Comparison of ENCODE assay signal across 10 mouse cellular contexts in the genomic region with DNA sequence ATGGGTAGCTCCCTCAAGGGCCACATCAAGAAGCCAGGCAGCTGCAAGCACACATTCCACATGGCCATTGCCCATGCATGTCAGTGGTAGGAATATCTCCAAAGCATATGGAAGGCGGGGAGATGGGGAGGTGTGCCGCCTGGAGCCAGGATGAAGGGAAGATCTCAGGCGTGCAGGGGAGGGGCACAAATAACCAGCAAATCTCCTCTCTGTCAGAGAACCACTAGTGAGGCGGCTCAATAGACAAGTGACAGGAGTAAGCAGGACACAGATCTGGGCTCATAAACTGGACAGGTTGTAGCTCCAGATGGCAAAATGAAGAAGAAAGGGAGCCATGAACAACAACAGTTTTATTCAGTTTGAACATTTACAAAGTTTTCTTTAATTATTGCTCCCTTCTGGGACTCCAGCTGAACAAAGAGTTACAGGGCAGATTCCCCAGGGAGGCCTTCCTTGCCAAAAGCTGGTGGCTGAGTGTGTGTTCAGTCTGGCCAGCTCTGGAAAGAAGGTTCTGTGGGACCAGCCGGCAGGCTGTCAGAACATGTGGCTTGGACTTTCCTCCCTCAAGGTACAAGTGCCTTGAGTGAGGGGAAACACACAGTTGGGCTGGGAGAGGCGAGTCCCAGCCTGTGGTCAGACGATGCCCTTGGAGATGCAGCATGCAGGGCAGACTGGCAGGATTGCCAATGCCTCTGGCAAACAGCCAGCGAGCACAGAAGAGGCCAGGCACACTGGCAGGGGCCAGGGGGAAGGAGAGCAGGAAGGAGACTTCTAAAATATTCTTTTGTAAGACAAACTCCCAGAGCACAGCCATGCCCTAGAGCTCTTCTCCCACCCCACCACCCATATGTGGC.
DNase-seq lines count a peak whose midpoint lies in the region; ATAC-seq lines count a peak whose summit lies in the region.
"Had no signal": no experiment of that assay in that cellular context is flagged by ENCODE, and none has a peak within 500 bp of the region (broad histone marks: within the 10 kb centered on the region; RNA-seq: fewer than 3 reads in every experiment).

No protein-coding gene starts in this region.

- 81% methylated on average over 8 of the region's 8 CpGs for WGBS in kidney, embryonic 15.5 days
- 43% methylated on average over 8 of the region's 8 CpGs for WGBS in embryonic facial prominence, embryonic 15.5 days
- WGBS in hindbrain, embryonic 16.5 days: 51% methylated on average over 8 of the region's 8 CpGs
- 58% methylated on average over 8 of the region's 8 CpGs for WGBS in midbrain, embryonic 16.5 days

- H3K36me3 ChIP-seq in kidney, embryonic 15.5 days: no peaks in the 10 kb centered on the region
- no peaks in the 10 kb centered on the region for H3K36me3 ChIP-seq in embryonic facial prominence, embryonic 15.5 days
- H3K36me3 ChIP-seq in hindbrain, embryonic 16.5 days (ENCODE audit: control insufficient read depth, insufficient read depth, low read length): no peaks in the 10 kb centered on the region
- no peaks in the 10 kb centered on the region for H3K36me3 ChIP-seq in midbrain, embryonic 16.5 days (ENCODE audit: control insufficient read depth, insufficient read depth, low read length)
- H3K36me3 ChIP-seq: embryonic facial prominence, embryonic 12.5 days; limb, embryonic 12.5 days had no signal

- peak; percentile 6 for DNase-seq in kidney, adult 11 months
- DNase-seq in adrenal gland, postnatal 25 days: peak; percentile 76
- no peak for DNase-seq in spleen, postnatal 4 days (ENCODE audit: low spot score in 2 of 2)
- no peak for DNase-seq in thymus, postnatal 10 days (ENCODE audit: low spot score in 2 of 2)

- H3K27me3 ChIP-seq in kidney, embryonic 15.5 days: no peaks in the 10 kb centered on the region
- no peaks in the 10 kb centered on the region for H3K27me3 ChIP-seq in embryonic facial prominence, embryonic 15.5 days
- no peaks in the 10 kb centered on the region for H3K27me3 ChIP-seq in hindbrain, embryonic 16.5 days (replicated peaks; ENCODE audit: control insufficient read depth, insufficient read depth, low read length)
- no peaks in the 10 kb centered on the region for H3K27me3 ChIP-seq in midbrain, embryonic 16.5 days (ENCODE audit: control insufficient read depth, insufficient read depth, low read depth, low read length)
- H3K27me3 ChIP-seq: embryonic facial prominence, embryonic 12.5 days; limb, embryonic 12.5 days had no signal

- no peak overlapping the region for H3K4me3 ChIP-seq in kidney, embryonic 15.5 days (replicated peaks)
- H3K4me3 ChIP-seq in embryonic facial prominence, embryonic 15.5 days (replicated peaks): no peak overlapping the region
- no peak overlapping the region for H3K4me3 ChIP-seq in hindbrain, embryonic 16.5 days (ENCODE audit: low read length)
- H3K4me3 ChIP-seq in midbrain, embryonic 16.5 days (ENCODE audit: low read depth, low read length): no peak overlapping the region
- H3K4me3 ChIP-seq: embryonic facial prominence, embryonic 12.5 days; limb, embryonic 12.5 days had no signal

- no peak overlapping the region for H3K4me2 ChIP-seq in kidney, embryonic 15.5 days
- H3K4me2 ChIP-seq in embryonic facial prominence, embryonic 15.5 days (replicated peaks): no peak overlapping the region
- no peak overlapping the region for H3K4me2 ChIP-seq in hindbrain, embryonic 16.5 days (ENCODE audit: low read length)
- H3K4me2 ChIP-seq in midbrain, embryonic 16.5 days (ENCODE audit: low read length): no peak overlapping the region
- H3K4me2 ChIP-seq: embryonic facial prominence, embryonic 12.5 days; limb, embryonic 12.5 days had no signal

- no peak overlapping the region for H3K9ac ChIP-seq in kidney, embryonic 15.5 days
- H3K9ac ChIP-seq in embryonic facial prominence, embryonic 15.5 days: no peak overlapping the region
- no peak overlapping the region for H3K9ac ChIP-seq in hindbrain, embryonic 16.5 days (ENCODE audit: low read depth, low read length)
- no peak overlapping the region for H3K9ac ChIP-seq in midbrain, embryonic 16.5 days (ENCODE audit: low read depth, low read length)
- H3K9ac ChIP-seq: embryonic facial prominence, embryonic 12.5 days; limb, embryonic 12.5 days had no signal

- no peak for ATAC-seq in kidney, embryonic 15.5 days (replicated peaks; ENCODE audit: low FRiP score)
- peak; percentile 78 for ATAC-seq in embryonic facial prominence, embryonic 15.5 days (ENCODE audit: insufficient number of reproducible peaks, low FRiP score, low TSS enrichment, low read depth)
- peak; percentile 91 for ATAC-seq in hindbrain, embryonic 16.5 days
- ATAC-seq in midbrain, embryonic 16.5 days: peak; percentile 77

- H3K9me3 ChIP-seq in kidney, embryonic 15.5 days (replicated peaks): no peaks in the 10 kb centered on the region
- H3K9me3 ChIP-seq in embryonic facial prominence, embryonic 15.5 days (replicated peaks): no peaks in the 10 kb centered on the region
- H3K9me3 ChIP-seq in hindbrain, embryonic 16.5 days (ENCODE audit: control insufficient read depth, low read length): no peaks in the 10 kb centered on the region
- H3K9me3 ChIP-seq in midbrain, embryonic 16.5 days (replicated peaks; ENCODE audit: control insufficient read depth, low read length, poor library complexity, severe bottlenecking): no peaks in the 10 kb centered on the region
- H3K9me3 ChIP-seq: embryonic facial prominence, embryonic 12.5 days; limb, embryonic 12.5 days had no signal

- no peak overlapping the region for H3K27ac ChIP-seq in kidney, embryonic 15.5 days
- peak overlapping the region; percentile 63 for H3K27ac ChIP-seq in embryonic facial prominence, embryonic 15.5 days (replicated peaks)
- peak overlapping the region; percentile 6; the same call in 1 of the 2 replicates for H3K27ac ChIP-seq in hindbrain, embryonic 16.5 days (ENCODE audit: low read depth, low read length)
- no peak overlapping the region for H3K27ac ChIP-seq in midbrain, embryonic 16.5 days (ENCODE audit: low read length)
- H3K27ac ChIP-seq: embryonic facial prominence, embryonic 12.5 days; limb, embryonic 12.5 days had no signal

- no peaks in the 10 kb centered on the region for H3K4me1 ChIP-seq in kidney, embryonic 15.5 days
- peaks cover 28% of the 10 kb centered on the region for H3K4me1 ChIP-seq in embryonic facial prominence, embryonic 15.5 days
- peaks cover 5% of the 10 kb centered on the region; the same call in 1 of the 2 replicates for H3K4me1 ChIP-seq in hindbrain, embryonic 16.5 days (ENCODE audit: control insufficient read depth, insufficient read depth, low read depth, low read length)
- no peaks in the 10 kb centered on the region; the same call in 1 of the 2 replicates for H3K4me1 ChIP-seq in midbrain, embryonic 16.5 days (ENCODE audit: control insufficient read depth, insufficient read depth, low read length)

Comparison
In these comparisons a context has a peak if more than half of its experiments do, and no peak if none do; other contexts are left out.
1. DNase-seq: peak in kidney, adult 11 months (single experiment) and adrenal gland, postnatal 25 days (single experiment); none in spleen, postnatal 4 days (0 of 2) and thymus, postnatal 10 days (0 of 2).
2. H3K27ac ChIP-seq: peak in embryonic facial prominence, embryonic 15.5 days (single experiment) and hindbrain, embryonic 16.5 days (single experiment); none in kidney, embryonic 15.5 days (single experiment) and midbrain, embryonic 16.5 days (single experiment).